ENCODE assay signal across 19 mouse cellular contexts in genomic region chr16:89993506-89993905, GRCm38 (mm10).
DNase-seq lines count a peak whose midpoint lies in the region; ATAC-seq and TF ChIP-seq lines count a peak whose summit lies in the region.
"Had no signal": no experiment of that assay in that cellular context is flagged by ENCODE, and none has a peak within 500 bp of the region (broad histone marks: within the 10 kb centered on the region; RNA-seq: fewer than 3 reads in every experiment).

No protein-coding gene starts in this region.

- peaks cover 28 to 42% of the 10 kb centered on the region in 2 experiments for H3K4me1 ChIP-seq in liver, embryonic 14.5 days (replicated peaks; ENCODE audit: control insufficient read depth in 2 of 2, insufficient read depth in 2 of 2, low read length in 1 of 2)

- ATAC-seq in liver, embryonic 14.5 days (ENCODE audit: insufficient read depth): no peak
- ATAC-seq: CD4-positive, CD25-positive, alpha-beta regulatory T cell, adult 4 months; forebrain, embryonic 15.5 days had no signal

- H3K4me3 ChIP-seq in liver, embryonic 14.5 days (ENCODE audit: insufficient read depth in 1 of 2, low read depth in 2 of 2, low read length in 2 of 2): no peak overlapping the region
- H3K4me3 ChIP-seq: embryonic facial prominence, embryonic 12.5 days; forebrain, embryonic 15.5 days; hindbrain, embryonic 10.5 days; midbrain, embryonic 12.5 days had no signal

- no peaks in the 10 kb centered on the region for H3K36me3 ChIP-seq in liver, embryonic 14.5 days (replicated peaks; ENCODE audit: control insufficient read depth, insufficient read depth, low read depth)
- H3K36me3 ChIP-seq: embryonic facial prominence, embryonic 12.5 days; forebrain, embryonic 15.5 days had no signal

- 44% methylated on average over 4 of the region's 4 CpGs for WGBS in liver, embryonic 14.5 days (ENCODE audit: insufficient replicate concordance)

- no peaks in the 10 kb centered on the region for H3K9me3 ChIP-seq in liver, embryonic 14.5 days (ENCODE audit: control insufficient read depth, low read length)
- H3K9me3 ChIP-seq: embryonic facial prominence, embryonic 12.5 days; forebrain, embryonic 15.5 days; midbrain, embryonic 12.5 days had no signal

- no peaks in the 10 kb centered on the region for H3K27me3 ChIP-seq in liver, embryonic 14.5 days (ENCODE audit: control insufficient read depth, insufficient read depth, low read length)
- H3K27me3 ChIP-seq: embryonic facial prominence, embryonic 12.5 days; forebrain, embryonic 15.5 days; midbrain, embryonic 12.5 days had no signal

- peak; percentile 47 for DNase-seq in CD4-positive helper T cell, adult 2 months (ENCODE audit: low read depth, low spot score)
- DNase-seq in T-cell, adult 2 months (ENCODE audit: low spot score): peak; percentile 35
- no peak for DNase-seq in liver, embryonic 14.5 days (ENCODE audit: low read depth in 3 of 3, low spot score in 3 of 3)
- DNase-seq in thymus, postnatal 10 days (ENCODE audit: low spot score in 2 of 2): peak; percentile 46 to 59
- DNase-seq in layer of hippocampus, adult 8-10 months (ENCODE audit: low spot score in 2 of 2): no peak
- DNase-seq in spleen, postnatal 4 days (ENCODE audit: low spot score in 2 of 2): no peak
- no peak for DNase-seq in testis, postnatal 10 days (ENCODE audit: low spot score)
- DNase-seq: adrenal gland, postnatal 36 days; cerebellum, adult 9-10 months; gastrocnemius, postnatal 25 days; kidney, adult 18-20 months; kidney, postnatal 14 days; left cerebral cortex, postnatal 4 days; lung, postnatal 36 days had no signal

- no peak for TF ChIP-seq CTCF in liver, embryonic 14.5 days (IDR thresholded peaks at IDR 0.05; ENCODE audit: low read depth)

- TF ChIP-seq EP300 in liver, embryonic 14.5 days (IDR thresholded peaks at IDR 0.05; ENCODE audit: low read depth): no peak

- H3K4me2 ChIP-seq in liver, embryonic 14.5 days (ENCODE audit: low read depth): peak overlapping the region; percentile 7
- H3K4me2 ChIP-seq: embryonic facial prominence, embryonic 12.5 days; forebrain, embryonic 15.5 days; midbrain, embryonic 12.5 days had no signal

- H3K27ac ChIP-seq in liver, embryonic 14.5 days: no peak overlapping the region
- H3K27ac ChIP-seq: embryonic facial prominence, embryonic 12.5 days; forebrain, embryonic 15.5 days; hindbrain, embryonic 10.5 days; midbrain, embryonic 12.5 days had no signal

- H3K9ac ChIP-seq in liver, embryonic 14.5 days (replicated peaks): no peak overlapping the region
- H3K9ac ChIP-seq: embryonic facial prominence, embryonic 12.5 days; forebrain, embryonic 15.5 days; midbrain, embryonic 12.5 days had no signal

Comparison
In these comparisons a context has a peak if more than half of its experiments do, and no peak if none do; other contexts are left out.
1. DNase-seq: peak in CD4-positive helper T cell, adult 2 months (single experiment), T-cell, adult 2 months (single experiment) and thymus, postnatal 10 days (2 of 2); none in liver, embryonic 14.5 days (0 of 3), layer of hippocampus, adult 8-10 months (0 of 2), spleen, postnatal 4 days (0 of 2) and testis, postnatal 10 days (single experiment).